Mouse (Mus musculus) MEL (cell line): ENCODE data around the gene Wdr5. TPM values are rescaled to one million over a fixed set of nuclear protein-coding genes. Genes with fewer than 3 reads are reported as not detected.

ENCODE experiments used
- DNase-seq: peaks from one replicate; pipeline ENCODE4 v3.0.0; 2011; ENCODE audit warnings: low read depth, low spot score
- H3K27ac ChIP-seq: 2 replicates; pipeline ENCODE4 v1.5.1; 2012; ENCODE audit warnings: low read depth, mild to moderate bottlenecking, control low read depth, low read length, moderate library complexity; ENCODE audit not compliant: control insufficient read depth
- H3K27me3 ChIP-seq, 2 experiments: fragments of 150-350 bp in 1 of 2; sonication (generic) in 1 of 2; 2 replicates each; pipeline ENCODE4 v1.6.1; 2012; ENCODE audit warnings: low read length in 2 of 2, mild to moderate bottlenecking in 2 of 2, improper control_type of control experiment in 1 of 2, moderate library complexity in 1 of 2; ENCODE audit not compliant: insufficient read depth in 2 of 2, control insufficient read depth in 1 of 2
- H3K36me3 ChIP-seq, 2 experiments: 2 replicates each; pipeline ENCODE4 v1.6.1; 2012 to 2014; ENCODE audit warnings: low read length in 2 of 2, improper control_type of control experiment in 1 of 2, inconsistent platforms in 1 of 2, mild to moderate bottlenecking in 1 of 2; ENCODE audit not compliant: insufficient read depth in 2 of 2, control insufficient read depth in 1 of 2
- H3K4me1 ChIP-seq, 2 experiments: fragments of 150-350 bp in 1 of 2; sonication (generic) in 1 of 2; 2 replicates each; pipeline ENCODE4 v1.6.1; 2012; ENCODE audit warnings: low read length in 2 of 2, improper control_type of control experiment in 1 of 2, mild to moderate bottlenecking in 1 of 2; ENCODE audit not compliant: insufficient read depth in 2 of 2, control insufficient read depth in 1 of 2
- H3K4me3 ChIP-seq, 2 experiments: fragments of 150-350 bp in 1 of 2; sonication (generic) in 1 of 2; 2 replicates each; pipeline ENCODE4 v1.5.1; 2012; ENCODE audit warnings: low read depth in 2 of 2, low read length in 2 of 2, mild to moderate bottlenecking in 2 of 2, moderate library complexity in 2 of 2, control low read depth in 1 of 2, improper control_type of control experiment in 1 of 2; ENCODE audit not compliant: control insufficient read depth in 1 of 2, insufficient read depth in 1 of 2
- H3K79me2 ChIP-seq: 2 replicates; pipeline ENCODE4 v1.6.1; 2012; ENCODE audit warnings: mild to moderate bottlenecking, low read length, moderate library complexity; ENCODE audit not compliant: control insufficient read depth, poor library complexity, insufficient read depth
- H3K9ac ChIP-seq: 2 replicates; pipeline ENCODE4 v1.6.1; 2012; ENCODE audit warnings: low read depth, mild to moderate bottlenecking, control low read depth, low read length, moderate library complexity; ENCODE audit not compliant: control insufficient read depth, poor library complexity, severe bottlenecking
- H3K9me3 ChIP-seq: fragments of 150-350 bp; sonication (generic); replicated peaks from 2 replicates; pipeline ENCODE4 v1.6.1; 2012; ENCODE audit warnings: mild to moderate bottlenecking, low read length, improper control_type of control experiment, moderate library complexity; ENCODE audit not compliant: insufficient read depth
- BHLHE40 ChIP-seq: IDR thresholded peaks from 2 replicates; pipeline ENCODE4 v1.6.1; 2012; ENCODE audit warnings: low read depth, mild to moderate bottlenecking, inconsistent platforms, low read length, improper control_type of control experiment, borderline replicate concordance
- CHD1 ChIP-seq: IDR thresholded peaks from 2 replicates; pipeline ENCODE4 v1.6.1; 2012; ENCODE audit warnings: low read depth, mild to moderate bottlenecking, inconsistent platforms, low read length, improper control_type of control experiment
- CHD2 ChIP-seq: IDR thresholded peaks from 2 replicates; pipeline ENCODE4 v1.6.1; 2011; ENCODE audit warnings: low read length, improper control_type of control experiment
- E2F4 ChIP-seq: IDR thresholded peaks from 2 replicates; pipeline ENCODE4 v1.6.1; 2011; ENCODE audit warnings: low read depth, low read length, improper control_type of control experiment, borderline replicate concordance
- GABPA ChIP-seq: IDR thresholded peaks from 2 replicates; pipeline ENCODE4 v1.6.1; 2012; ENCODE audit warnings: low read depth, mild to moderate bottlenecking, inconsistent platforms, low read length, improper control_type of control experiment, moderate library complexity
- GATA1 ChIP-seq: IDR thresholded peaks from 2 replicates; pipeline ENCODE4 v1.6.1; 2011; ENCODE audit warnings: low read depth, low read length, improper control_type of control experiment
- MAFK ChIP-seq: IDR thresholded peaks from 2 replicates; pipeline ENCODE4 v1.6.1; 2011; ENCODE audit warnings: low read depth, mild to moderate bottlenecking, low read length, improper control_type of control experiment, borderline replicate concordance
- MAX ChIP-seq: IDR thresholded peaks from 2 replicates; pipeline ENCODE4 v1.6.1; 2011; ENCODE audit warnings: low read length, improper control_type of control experiment
- MEF2A ChIP-seq: IDR thresholded peaks from 2 replicates; pipeline ENCODE4 v1.6.1; 2014; ENCODE audit warnings: low read depth, mild to moderate bottlenecking, inconsistent platforms, low read length, improper control_type of control experiment; ENCODE audit not compliant: poor library complexity, insufficient replicate concordance, severe bottlenecking; ENCODE audit errors: extremely low read depth
- MYB ChIP-seq: IDR thresholded peaks from 2 replicates; pipeline ENCODE4 v1.6.1; 2011; ENCODE audit warnings: mild to moderate bottlenecking, low read depth, low read length, improper control_type of control experiment
- MYC ChIP-seq: IDR thresholded peaks from 2 replicates; pipeline ENCODE4 v1.6.1; 2011; ENCODE audit warnings: low read depth, mild to moderate bottlenecking, low read length, improper control_type of control experiment, moderate library complexity
- POLR2A ChIP-seq, 2 experiments: IDR thresholded peaks; 2 replicates each; pipeline ENCODE4 v1.6.1; 2011 to 2012; ENCODE audit warnings: low read length in 2 of 2, mild to moderate bottlenecking in 2 of 2, control low read depth in 1 of 2, improper control_type of control experiment in 1 of 2, low read depth in 1 of 2, moderate library complexity in 1 of 2; ENCODE audit not compliant: control insufficient read depth in 1 of 2, insufficient read depth in 1 of 2, poor library complexity in 1 of 2
- POLR2AphosphoS2 ChIP-seq: IDR thresholded peaks from 2 replicates; pipeline ENCODE4 v1.6.1; 2011; ENCODE audit warnings: low read length, improper control_type of control experiment
- RCOR1 ChIP-seq: IDR thresholded peaks from 2 replicates; pipeline ENCODE4 v1.6.1; 2012; ENCODE audit warnings: low read depth, mild to moderate bottlenecking, inconsistent platforms, low read length, improper control_type of control experiment
- SIN3A ChIP-seq: IDR thresholded peaks from 2 replicates; pipeline ENCODE4 v1.6.1; 2012; ENCODE audit warnings: low read length, improper control_type of control experiment, inconsistent platforms
- TAL1 ChIP-seq: IDR thresholded peaks from 2 replicates; pipeline ENCODE4 v1.6.1; 2012; ENCODE audit warnings: mild to moderate bottlenecking, inconsistent platforms, low read length, moderate library complexity, mixed read lengths
- TBP ChIP-seq: IDR thresholded peaks from 2 replicates; pipeline ENCODE4 v1.8.0; 2011; ENCODE audit warnings: low read depth, low read length, improper control_type of control experiment
- UBTF ChIP-seq: IDR thresholded peaks from 2 replicates; pipeline ENCODE4 v1.6.1; 2012; ENCODE audit warnings: low read depth, mild to moderate bottlenecking, inconsistent platforms, low read length, improper control_type of control experiment, moderate library complexity, borderline replicate concordance; ENCODE audit not compliant: insufficient read depth
- USF1 ChIP-seq: IDR thresholded peaks from 2 replicates; pipeline ENCODE4 v1.6.1; 2014; ENCODE audit warnings: low read depth, mild to moderate bottlenecking, inconsistent platforms, low read length, improper control_type of control experiment, moderate library complexity
- ZC3H11A ChIP-seq: IDR thresholded peaks from 2 replicates; pipeline ENCODE4 v1.6.1; 2012; ENCODE audit warnings: low read depth, mild to moderate bottlenecking, inconsistent platforms, low read length, improper control_type of control experiment
- ZKSCAN1 ChIP-seq: IDR thresholded peaks from 2 replicates; pipeline ENCODE4 v1.6.1; 2012; ENCODE audit warnings: low read depth, mild to moderate bottlenecking, inconsistent platforms, low read length, improper control_type of control experiment, moderate library complexity
- polyA plus RNA-seq, 2 experiments: library from polyadenylated mRNA; stranded (reverse) in 1 of 2; unstranded in 1 of 2; fragments of >175 nt in 1 of 2; fragments of >200 nt in 1 of 2; gene quantifications; 2 replicates each; pipeline versions ENCODE4 v1.2.1 to v1.2.4; 2012; ENCODE audit warnings: low replicate concordance in 2 of 2, low read depth in 1 of 2; ENCODE audit not compliant: insufficient read length in 2 of 2, insufficient read depth in 1 of 2, missing spikeins in 1 of 2
- total RNA-seq: library from RNA; depleted of rRNA; stranded (reverse); fragments of 300-350 nt; gene quantifications from 2 replicates; pipeline ENCODE4 v1.2.3, GENCODE M21; 2012

Gene Wdr5
- total and polyA plus RNA-seq, 3 experiments: 78.3 to 96.9 TPM; not detected in 1

GRCm38 (mm10) chr2:27514639-27515328 is at the start of gene Wdr5 (continued):
- TF ChIP-seq USF1 (no peak), POLR2A (IDR thresholded peaks at IDR 0.05; ENCODE audit: control insufficient read depth in 1 of 2, insufficient read depth in 1 of 2, low read depth in 1 of 2, low read length in 2 of 2, poor library complexity in 1 of 2) (peak; percentile 76 to 84; a peak in 3 of 4 replicates), BHLHE40 (no peak), GATA1 (no peak)

DNA sequence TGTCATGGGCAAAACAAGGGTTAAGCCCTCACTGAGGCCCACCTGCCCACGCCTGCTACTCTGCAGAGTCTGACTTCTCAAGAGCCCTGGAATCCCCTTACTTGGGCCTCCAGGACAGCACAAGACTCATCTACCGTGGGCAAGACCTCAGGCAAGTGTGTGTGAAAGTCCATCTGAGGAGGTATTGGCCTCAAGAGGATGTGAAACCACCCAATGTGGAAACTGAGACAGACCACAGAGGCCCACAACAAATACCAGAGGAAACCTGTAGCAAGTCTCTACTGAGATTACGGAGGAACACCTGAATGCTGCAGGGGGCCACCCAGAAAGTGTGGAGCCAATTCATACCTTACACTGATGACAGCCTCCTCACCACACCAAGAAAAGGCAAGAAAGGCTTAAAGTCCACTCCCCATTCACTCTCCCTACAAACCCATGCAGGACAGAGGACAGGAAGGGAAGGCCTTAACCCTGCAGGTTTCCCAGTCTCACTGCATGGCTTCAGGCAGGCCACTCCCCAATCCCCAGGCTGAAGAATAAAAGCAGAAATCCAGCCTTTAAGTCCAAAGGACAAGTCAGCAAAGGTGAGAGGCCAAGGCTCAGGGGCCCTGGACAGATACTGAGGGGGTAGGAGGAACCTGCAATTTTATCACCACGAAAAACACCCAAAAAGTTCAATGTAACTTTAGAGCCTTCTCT is 45.5 kb upstream of the Wdr5 start:
- no peak overlapping the region for H3K9ac ChIP-seq

DNA sequence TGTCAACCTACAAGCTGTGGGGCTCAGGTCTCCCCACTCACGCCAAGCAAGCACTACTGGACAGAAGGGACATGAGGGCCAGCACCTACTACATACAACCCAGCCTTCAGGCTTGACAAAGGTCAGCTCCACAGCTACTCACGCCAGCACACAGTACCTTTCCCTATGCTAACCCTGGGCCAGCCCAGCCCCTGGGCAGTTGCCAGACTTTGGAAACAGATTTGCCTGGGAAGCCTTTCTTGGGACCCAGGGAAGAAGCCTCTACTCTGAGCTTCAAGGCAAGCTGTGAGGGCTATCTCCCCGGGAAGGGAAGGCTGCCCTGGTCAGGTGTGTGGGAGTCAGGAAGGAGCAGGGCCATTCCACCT is 45.0 kb upstream of the Wdr5 start:
- no peaks in the 10 kb centered on the region for H3K9me3 ChIP-seq
- no peak overlapping the region for H3K9ac ChIP-seq
- no peak for DNase-seq
- no peak overlapping the region for H3K4me3 ChIP-seq
- peaks cover 60% of the 10 kb centered on the region for H3K79me2 ChIP-seq
- H3K36me3 ChIP-seq: peaks cover 6 to 13% of the 10 kb centered on the region in 2 experiments; a peak in 3 of 4 replicates
- peaks cover 15 to 28% of the 10 kb centered on the region in 2 experiments for H3K4me1 ChIP-seq
- H3K27me3 ChIP-seq: no peaks in the 10 kb centered on the region
- TF ChIP-seq CHD1 (no peak), MYB (no peak), MAX (no peak), GABPA (no peak), ZKSCAN1 (no peak), POLR2AphosphoS2 (no peak), USF1 (no peak), GATA1 (no peak), E2F4 (no peak), RCOR1 (no peak)
- H3K27ac ChIP-seq: no peak overlapping the region

More for the DNA sequence above, 45.5 kb upstream of the Wdr5 start:
- no peaks in the 10 kb centered on the region for H3K9me3 ChIP-seq
- no peaks in the 10 kb centered on the region for H3K27me3 ChIP-seq
- peaks cover 15 to 28% of the 10 kb centered on the region in 2 experiments for H3K4me1 ChIP-seq
- no peak for DNase-seq
- H3K4me3 ChIP-seq: no peak overlapping the region
- no peak for TF ChIP-seq UBTF
- TF ChIP-seq GABPA: no peak
- no peak for TF ChIP-seq CHD2
- no peak for TF ChIP-seq MAFK
- TF ChIP-seq BHLHE40: no peak
- TF ChIP-seq SIN3A: no peak
- TF ChIP-seq MYC: no peak
- no peak for TF ChIP-seq ZC3H11A
- no peak for TF ChIP-seq TAL1
- no peak for TF ChIP-seq TBP
- TF ChIP-seq RCOR1: no peak
- no peak for TF ChIP-seq MEF2A
- TF ChIP-seq MAX: no peak
- no peak overlapping the region for H3K27ac ChIP-seq
- peaks cover 55% of the 10 kb centered on the region for H3K79me2 ChIP-seq
- peaks cover 6 to 13% of the 10 kb centered on the region in 2 experiments; a peak in 3 of 4 replicates for H3K36me3 ChIP-seq
